Mouse (Mus musculus): ENCODE results near the gene Kpna2. TPM values are rescaled to one million over a fixed set of nuclear protein-coding genes. Genes with fewer than 3 reads are reported as not detected.
"Not testable (repeated sequence)": the region's sequence is repeated elsewhere in the genome, so short reads cannot be mapped to it uniquely, and the experiment has no call there.

Kpna2 gene
- polyA plus RNA-seq, 1 experiment: 20.9 TPM

- H3K27me3 ChIP-seq (replicated peaks): peaks cover 9% of the 10 kb centered on the region
- H3K4me1 ChIP-seq: peaks cover 17% of the 10 kb centered on the region
- H3K9me3 ChIP-seq: no peaks in the 10 kb centered on the region
- no peak for TF ChIP-seq FLI1 (IDR thresholded peaks at IDR 0.05; ENCODE audit: low read length)
- H3K36me3 ChIP-seq (replicated peaks; ENCODE audit: low read length): no peaks in the 10 kb centered on the region
- H3K4me3 ChIP-seq (replicated peaks): no peak overlapping the region
Observed at GRCm38 (mm10) chr11:107019318-107019717, 20.0 kb upstream of the Kpna2 start.

GRCm38 (mm10) chr11:107018606-107019005, 19.3 kb upstream of the Kpna2 start:
- no peak for TF ChIP-seq FLI1 (IDR thresholded peaks at IDR 0.05; ENCODE audit: low read length)
- TF ChIP-seq GATA1 (IDR thresholded peaks at IDR 0.05; ENCODE audit: borderline replicate concordance, low read length): no peak
- peaks cover 8% of the 10 kb centered on the region for H3K27me3 ChIP-seq (replicated peaks)
- peak overlapping the region; percentile 65 for H3K4me3 ChIP-seq (replicated peaks)
- no peaks in the 10 kb centered on the region for H3K36me3 ChIP-seq (replicated peaks; ENCODE audit: low read length)
- H3K4me1 ChIP-seq: peaks cover 13% of the 10 kb centered on the region
- no peaks in the 10 kb centered on the region for H3K9me3 ChIP-seq

GRCm38 (mm10) chr11:107017339-107017886, 18.1 kb upstream of the Kpna2 start:
- TF ChIP-seq FLI1 (IDR thresholded peaks at IDR 0.05; ENCODE audit: low read length) (no peak), GATA1 (IDR thresholded peaks at IDR 0.05; ENCODE audit: borderline replicate concordance, low read length) (no peak)
- H3K4me3 ChIP-seq (replicated peaks): no peak overlapping the region
- peaks cover 1% of the 10 kb centered on the region for H3K27me3 ChIP-seq (replicated peaks)

GRCm38 (mm10) chr11:107016893-107017292, 17.6 kb upstream of the Kpna2 start:
- Histone ChIP-seq H3K9me3 (no peaks in the 10 kb centered on the region), H3K4me3 (replicated peaks) (no peak overlapping the region), H3K4me1 (peaks cover 14% of the 10 kb centered on the region), H3K36me3 (replicated peaks; ENCODE audit: low read length) (no peaks in the 10 kb centered on the region), H3K27me3 (replicated peaks) (no peaks in the 10 kb centered on the region)
- TF ChIP-seq FLI1 (IDR thresholded peaks at IDR 0.05; ENCODE audit: low read length) (no peak), GATA1 (IDR thresholded peaks at IDR 0.05; ENCODE audit: borderline replicate concordance, low read length) (no peak)

More at GRCm38 (mm10) chr11:107017339-107017886, 18.1 kb upstream of the Kpna2 start:
- Histone ChIP-seq H3K4me1 (peaks cover 13% of the 10 kb centered on the region), H3K9me3 (no peaks in the 10 kb centered on the region), H3K36me3 (replicated peaks; ENCODE audit: low read length) (no peaks in the 10 kb centered on the region)

- not testable (repeated sequence) for H3K27me3 ChIP-seq (replicated peaks); H3K9me3 ChIP-seq; H3K4me3 ChIP-seq (replicated peaks)
Observed at GRCm38 (mm10) chr11:107015535-107016187, 16.3 kb upstream of the Kpna2 start.

GRCm38 (mm10) chr11:107014597-107015309, 15.4 kb upstream of the Kpna2 start:
- Histone ChIP-seq H3K27me3 (replicated peaks) (no peaks in the 10 kb centered on the region), H3K4me1 (peaks cover 24% of the 10 kb centered on the region), H3K9me3 (no peaks in the 10 kb centered on the region), H3K36me3 (replicated peaks; ENCODE audit: low read length) (no peaks in the 10 kb centered on the region), H3K4me3 (replicated peaks) (peak overlapping the region; percentile 73)
- TF ChIP-seq GATA1 (IDR thresholded peaks at IDR 0.05; ENCODE audit: borderline replicate concordance, low read length) (no peak), FLI1 (IDR thresholded peaks at IDR 0.05; ENCODE audit: low read length) (no peak)

More at GRCm38 (mm10) chr11:107015535-107016187, 16.3 kb upstream of the Kpna2 start:
- H3K4me1 ChIP-seq: peaks cover 24% of the 10 kb centered on the region
- not testable (repeated sequence) for H3K36me3 ChIP-seq (replicated peaks; ENCODE audit: low read length)

- TF ChIP-seq GATA1 (IDR thresholded peaks at IDR 0.05; ENCODE audit: borderline replicate concordance, low read length) (no peak), FLI1 (IDR thresholded peaks at IDR 0.05; ENCODE audit: low read length) (no peak)
- no peak overlapping the region for H3K4me3 ChIP-seq (replicated peaks)
- peaks cover 2% of the 10 kb centered on the region for H3K27me3 ChIP-seq (replicated peaks)
- no peaks in the 10 kb centered on the region for H3K9me3 ChIP-seq
- H3K36me3 ChIP-seq (replicated peaks; ENCODE audit: low read length): no peaks in the 10 kb centered on the region
- H3K4me1 ChIP-seq: peaks cover 24% of the 10 kb centered on the region
Observed at GRCm38 (mm10) chr11:107014020-107014585, 14.8 kb upstream of the Kpna2 start.

- no peak for TF ChIP-seq GATA1 (IDR thresholded peaks at IDR 0.05; ENCODE audit: borderline replicate concordance, low read length)
- no peak for TF ChIP-seq FLI1 (IDR thresholded peaks at IDR 0.05; ENCODE audit: low read length)
- Histone ChIP-seq H3K4me1 (peaks cover 19% of the 10 kb centered on the region), H3K27me3 (replicated peaks) (peaks cover 12% of the 10 kb centered on the region), H3K9me3 (no peaks in the 10 kb centered on the region), H3K36me3 (replicated peaks; ENCODE audit: low read length) (no peaks in the 10 kb centered on the region), H3K4me3 (replicated peaks) (peak overlapping the region; percentile 93)
Observed at GRCm38 (mm10) chr11:107012324-107013017, 13.1 kb upstream of the Kpna2 start.

- no peaks in the 10 kb centered on the region for H3K9me3 ChIP-seq
- H3K4me3 ChIP-seq (replicated peaks): peak overlapping the region; percentile 93
- H3K4me1 ChIP-seq: peaks cover 18% of the 10 kb centered on the region
- TF ChIP-seq GATA1 (IDR thresholded peaks at IDR 0.05; ENCODE audit: borderline replicate concordance, low read length) (no peak), FLI1 (IDR thresholded peaks at IDR 0.05; ENCODE audit: low read length) (no peak)
- H3K36me3 ChIP-seq (replicated peaks; ENCODE audit: low read length): no peaks in the 10 kb centered on the region
- H3K27me3 ChIP-seq (replicated peaks): peaks cover 12% of the 10 kb centered on the region
Observed at GRCm38 (mm10) chr11:107011669-107012323, 12.5 kb upstream of the Kpna2 start.

Data from megakaryocyte, embryonic 14.5 days (primary cell).